Mouse (Mus musculus) mouse embryonic stem cell (cell line): Measurements from ENCODE around the gene Zfp825.
"Not testable (repeated sequence)": the region's sequence is repeated elsewhere in the genome, so short reads cannot be mapped to it uniquely, and the experiment has no call there.

Experiments used
- in situ Hi-C, 2 experiments: fragments of 300-500 bp; cut with MboI; formaldehyde crosslinking; loops; 1 replicate in 1 of 2; 3 replicates in 1 of 2; pipeline ENCODE4 v1.14.3; 2019 to 2020; ENCODE audit warnings: low sequenced_read_pairs in 2 of 2, low pct_unique_long_range_greater_than_20kb in 1 of 2, mixed read lengths in 1 of 2; ENCODE audit not compliant: unreplicated experiment in 1 of 2

Zfp825 gene

DNA sequence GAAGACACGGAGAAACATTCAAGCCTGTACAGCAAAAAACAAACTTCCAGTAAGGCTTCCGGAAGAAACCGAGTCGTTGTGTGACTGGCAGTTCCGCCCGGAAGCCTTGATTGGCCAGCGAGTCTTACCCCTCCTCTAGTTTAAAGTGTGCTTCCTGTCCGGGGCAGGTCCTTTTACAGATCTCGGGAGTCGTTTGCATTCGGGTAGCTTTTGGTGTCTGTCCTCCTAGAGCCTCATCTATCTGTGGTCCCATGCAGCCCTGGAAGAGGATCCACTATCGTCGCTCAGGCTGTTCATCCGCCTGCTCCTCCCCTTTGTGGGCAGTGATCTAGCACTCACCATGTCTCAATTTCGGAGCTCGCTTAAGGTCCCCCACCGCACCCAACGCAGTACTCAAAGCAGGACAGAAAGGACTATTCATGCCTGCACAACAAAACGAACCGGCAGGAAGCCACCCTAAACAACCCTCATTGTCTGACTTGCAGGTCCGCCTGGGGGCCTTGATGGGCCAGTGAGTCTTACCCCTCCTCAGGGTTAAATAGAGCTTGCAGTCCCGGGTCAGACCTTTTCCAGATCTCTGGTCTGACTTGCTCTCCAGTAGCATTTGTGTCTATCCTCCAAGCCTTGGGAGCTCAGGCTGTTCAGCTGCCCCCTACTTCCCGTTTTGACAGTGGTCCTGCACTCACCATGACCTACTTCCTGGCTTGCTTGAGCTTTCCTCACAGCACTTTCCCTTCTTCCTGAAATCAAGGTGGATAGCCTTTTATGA lies at the start of gene Zfp825:
Zfp825 (minus strand) TSS at position 82 of the 769 bp plus-strand sequence.
- in situ Hi-C loops = no loop called here

DNA sequence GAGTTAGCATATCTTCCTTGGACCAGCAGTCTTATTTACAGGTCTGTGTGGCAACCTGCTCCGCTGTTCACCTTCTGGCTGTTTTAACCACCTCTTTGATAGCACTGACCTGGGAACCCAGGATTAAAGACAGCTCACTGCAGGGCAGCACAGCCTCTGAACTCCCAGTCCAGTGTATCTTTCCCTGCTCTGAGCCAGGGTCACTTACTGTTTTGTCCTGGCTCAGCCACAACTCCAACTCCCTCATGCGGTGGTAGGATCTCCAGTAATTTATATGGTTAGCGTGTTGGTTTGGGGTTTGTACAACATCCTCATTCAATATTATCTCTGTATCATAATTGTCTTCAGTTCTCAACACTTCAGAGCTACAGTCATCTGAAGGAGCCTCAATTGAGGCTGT lies 41.6 kb upstream of the Zfp825 start:
- in situ Hi-C loops = loop anchor here in 1 of 2 experiments (25.0 kb wide), 1 partner anchor 198 kb away; no protein-coding TSS in a partner anchor

DNA sequence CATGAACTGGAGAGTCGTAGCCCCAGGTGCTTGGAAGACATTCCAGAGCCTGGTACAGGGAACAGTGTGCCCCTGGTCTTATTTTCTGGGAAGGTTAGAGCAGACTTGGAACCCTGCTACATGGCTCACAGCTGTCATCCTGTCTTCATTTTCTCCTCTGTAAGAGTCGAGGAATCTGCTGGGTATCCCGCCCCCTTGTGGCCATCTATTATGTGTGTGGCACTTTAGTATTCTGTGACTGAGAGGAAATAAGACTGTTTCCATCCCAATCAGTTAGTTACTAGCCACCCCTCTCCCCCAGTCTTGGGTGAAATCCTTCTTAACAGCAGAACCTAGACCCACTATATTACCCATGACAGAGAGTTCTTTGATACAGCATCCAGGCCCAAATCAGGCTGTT lies 41.1 kb upstream of the Zfp825 start:
- in situ Hi-C loops = loop anchor here in 1 of 2 experiments (25.0 kb wide), 1 partner anchor 198 kb away; no protein-coding TSS in a partner anchor

DNA sequence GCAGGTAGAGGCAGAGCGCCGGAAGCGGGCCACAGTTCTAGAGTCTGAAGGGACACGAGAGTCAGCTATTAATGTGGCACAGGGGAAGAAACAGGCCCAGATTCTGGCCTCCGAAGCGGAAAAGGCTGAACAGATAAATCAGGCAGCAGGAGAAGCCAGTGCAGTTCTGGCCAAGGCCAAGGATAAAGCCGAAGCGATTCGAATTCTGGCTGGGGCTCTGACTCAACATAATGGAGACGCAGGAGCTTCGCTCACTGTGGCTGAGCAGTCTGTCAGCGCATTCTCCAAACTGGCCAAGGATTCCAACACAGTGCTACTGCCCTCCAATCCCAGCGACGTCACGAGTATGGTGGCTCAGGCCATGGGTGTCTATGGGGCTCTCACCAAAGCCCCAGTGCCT lies 40.3 kb upstream of the Zfp825 start:
- in situ Hi-C loops = loop anchor here in 1 of 2 experiments (25.0 kb wide), 1 partner anchor 197 kb away; no protein-coding TSS in a partner anchor

DNA sequence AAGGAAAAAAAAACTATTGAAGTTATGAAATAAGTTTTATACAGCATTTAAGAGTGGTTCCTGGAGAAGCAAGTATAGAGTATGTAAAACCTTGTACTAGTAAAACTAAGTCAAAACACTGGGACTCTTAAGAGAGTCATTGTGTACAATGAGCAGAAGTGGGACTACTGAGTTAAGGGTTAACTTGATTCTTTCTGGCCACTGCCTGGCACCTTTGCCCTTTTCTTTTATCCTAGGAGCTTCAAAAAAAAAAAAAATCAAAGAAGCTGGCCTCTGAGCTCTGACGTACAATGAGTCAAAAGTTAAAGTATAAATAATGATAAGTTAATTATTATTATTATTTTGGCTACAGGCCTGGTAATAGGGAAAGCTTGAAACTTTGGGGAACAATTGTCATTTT lies 37.5 kb upstream of the Zfp825 start:
- in situ Hi-C loops = loop anchor here in 1 of 2 experiments (25.0 kb wide), 1 partner anchor 194 kb away; no protein-coding TSS in a partner anchor

DNA sequence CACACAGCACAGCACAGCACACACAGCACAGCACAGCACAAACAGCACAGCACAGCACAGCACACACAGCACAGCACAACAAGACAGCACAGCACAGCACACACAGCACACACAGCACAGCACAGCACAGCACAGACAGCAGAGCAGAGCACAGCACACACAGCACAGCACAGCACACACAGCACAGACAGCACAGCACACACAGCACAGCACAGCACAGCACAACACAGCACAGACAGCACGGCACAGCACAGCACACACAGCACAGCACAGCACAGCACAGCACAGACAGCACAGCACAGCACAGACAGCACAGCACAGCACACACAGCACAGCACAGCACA lies 35.6 kb upstream of the Zfp825 start:
- in situ Hi-C loops = loop anchor here in 1 of 2 experiments (25.0 kb wide), 1 partner anchor 192 kb away; no protein-coding TSS in a partner anchor

DNA sequence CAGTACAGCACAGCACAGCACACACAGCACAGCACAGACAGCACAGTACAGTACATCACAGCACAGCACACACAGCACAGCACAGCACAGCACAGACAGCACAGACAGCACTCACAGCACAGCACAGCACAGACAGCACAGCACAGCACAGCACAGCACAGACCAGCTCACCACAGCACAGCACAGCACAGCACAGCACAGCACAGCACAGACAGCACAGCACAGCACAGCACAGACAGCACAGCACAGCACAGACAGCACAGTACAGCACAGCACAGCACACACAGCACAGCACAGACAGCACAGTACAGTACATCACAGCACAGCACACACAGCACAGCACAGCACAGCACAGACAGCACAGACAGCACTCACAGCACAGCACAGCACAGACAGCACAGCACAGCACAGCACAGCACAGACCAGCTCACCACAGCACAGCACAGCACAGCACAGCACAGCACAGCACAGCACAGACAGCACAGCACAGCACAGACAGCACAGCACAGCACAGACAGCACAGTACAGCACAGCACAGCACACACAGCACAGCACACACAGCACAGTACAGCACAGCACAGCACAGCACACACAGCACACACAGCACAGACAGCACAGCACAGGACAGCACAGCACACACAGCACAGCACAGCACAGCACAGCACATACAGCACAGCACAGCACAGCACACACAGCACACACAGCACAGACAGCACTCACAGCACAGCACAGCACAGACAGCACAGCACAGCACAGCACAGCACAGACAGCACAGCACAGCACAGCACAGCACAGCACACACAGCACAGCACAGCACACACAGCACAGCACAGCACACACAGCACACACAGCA lies 35.0 kb upstream of the Zfp825 start:
- in situ Hi-C loops = loop anchor here in 1 of 2 experiments (25.0 kb wide), 1 partner anchor 191 kb away; no protein-coding TSS in a partner anchor

DNA sequence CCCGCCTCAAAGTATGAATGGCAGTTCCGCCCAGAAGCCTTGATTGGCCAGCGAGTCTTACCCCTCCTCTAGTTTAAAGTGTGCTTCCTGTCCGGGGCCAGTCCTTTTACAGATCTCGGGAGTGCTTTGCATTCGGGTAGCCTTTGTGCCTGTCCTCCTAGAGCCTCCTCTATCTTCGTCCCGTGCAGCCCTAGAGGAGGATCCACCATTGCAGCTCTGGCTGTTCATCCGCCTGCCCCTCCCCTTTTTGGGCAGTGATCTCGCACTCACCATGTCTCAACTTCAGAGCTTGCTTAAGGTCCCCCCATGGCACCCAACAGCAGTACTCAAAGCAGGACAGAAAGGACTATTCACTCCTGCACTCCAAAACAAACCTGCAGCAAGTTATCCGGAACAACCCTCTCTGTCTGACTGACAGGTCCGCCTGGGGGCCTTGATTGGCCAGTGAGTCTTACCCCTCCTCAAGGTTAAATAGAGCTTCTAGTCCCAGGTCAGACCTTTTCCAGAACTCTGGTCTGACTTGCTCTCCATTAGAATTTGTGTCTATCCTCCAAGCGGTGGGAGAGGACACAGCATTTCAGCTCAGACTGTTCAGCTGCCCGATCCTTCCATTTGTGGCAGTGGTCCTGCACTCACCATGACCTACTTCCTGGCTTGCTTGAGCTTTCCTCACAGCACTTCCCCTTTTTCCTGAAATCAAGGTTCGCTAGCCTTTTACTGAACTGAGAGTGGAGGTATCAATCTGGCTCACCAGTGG lies 28.9 kb upstream of the Zfp825 start:
- in situ Hi-C loops = no loop called here

DNA sequence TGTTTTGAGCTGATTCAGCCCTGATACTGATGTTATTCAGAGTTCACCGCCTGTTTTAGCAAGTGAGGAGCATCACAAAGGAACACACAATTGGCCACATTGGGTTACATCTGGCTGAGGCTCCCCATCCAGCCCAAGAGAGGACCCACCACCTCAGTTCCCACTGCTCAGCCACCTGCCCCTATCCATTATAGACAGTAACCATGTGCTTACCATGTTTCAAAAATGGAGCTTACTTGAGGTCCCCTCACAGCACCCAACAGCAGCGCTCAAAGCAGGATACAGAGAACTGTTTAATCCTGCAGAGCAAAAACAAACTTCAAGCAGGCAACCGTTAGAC lies 28.3 kb upstream of the Zfp825 start:
- in situ Hi-C loops = not testable (repeated sequence)

DNA sequence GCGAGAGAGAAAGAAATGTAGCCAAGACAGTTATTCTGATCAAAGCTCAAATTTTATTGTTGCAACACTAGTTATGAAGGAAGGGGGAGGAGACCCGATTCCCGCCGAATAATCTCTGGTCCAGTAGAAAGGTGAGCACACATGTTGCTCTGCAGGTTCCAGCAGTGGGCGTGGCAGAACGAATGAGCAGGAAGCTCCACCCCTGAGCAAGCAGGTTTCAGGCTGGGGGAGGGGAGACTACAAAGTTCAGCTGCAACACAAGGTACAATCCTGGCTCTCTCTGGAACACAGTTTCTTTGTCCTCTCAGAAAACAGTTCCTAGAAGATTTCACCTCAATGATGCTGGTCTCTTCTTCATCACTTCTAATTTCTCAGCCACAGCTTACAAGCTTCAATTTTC lies 14.2 kb upstream of the Zfp825 start:
- in situ Hi-C loops = not testable (repeated sequence)

DNA sequence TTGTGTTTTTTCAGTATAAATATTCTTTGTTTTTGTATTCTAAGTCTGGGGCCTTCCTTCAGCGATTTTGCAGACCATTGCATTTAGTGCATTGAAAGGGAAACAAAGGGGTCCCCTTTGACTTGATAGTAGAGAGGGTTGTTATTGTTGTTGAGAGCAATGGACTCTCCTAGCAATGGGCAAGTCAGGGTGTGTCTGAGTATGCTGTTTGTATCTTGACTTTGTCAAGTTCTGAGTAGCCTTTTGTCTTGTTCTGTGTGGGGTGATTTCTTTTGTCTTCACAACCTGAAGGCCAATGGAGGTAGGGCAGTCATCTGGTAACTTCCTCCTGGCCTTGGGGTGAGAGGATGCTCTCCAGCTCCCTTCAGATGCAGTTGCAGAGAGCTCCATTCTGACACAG lies 9.1 kb upstream of the Zfp825 start:
- in situ Hi-C loops = not testable (repeated sequence)

DNA sequence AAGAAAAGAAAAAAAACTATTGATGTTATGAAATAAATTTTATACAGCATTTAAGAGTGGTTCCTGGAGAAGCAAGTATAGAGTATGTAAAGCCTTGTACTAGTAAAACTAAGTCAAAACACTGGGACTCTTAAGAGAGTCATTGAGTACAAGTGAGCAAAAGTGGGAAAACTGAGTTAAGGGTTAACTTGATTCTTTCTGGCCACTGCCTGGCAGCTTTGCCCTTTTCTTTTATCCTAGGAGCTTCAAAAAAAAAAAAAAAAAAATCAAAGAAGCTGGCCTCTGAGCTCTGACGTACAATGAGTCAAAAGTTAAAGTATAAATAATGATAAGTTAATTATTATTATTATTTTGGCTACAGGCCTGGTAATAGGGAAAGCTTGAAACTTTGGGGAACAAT lies 5.9 kb upstream of the Zfp825 start:
- in situ Hi-C loops = not testable (repeated sequence)

DNA sequence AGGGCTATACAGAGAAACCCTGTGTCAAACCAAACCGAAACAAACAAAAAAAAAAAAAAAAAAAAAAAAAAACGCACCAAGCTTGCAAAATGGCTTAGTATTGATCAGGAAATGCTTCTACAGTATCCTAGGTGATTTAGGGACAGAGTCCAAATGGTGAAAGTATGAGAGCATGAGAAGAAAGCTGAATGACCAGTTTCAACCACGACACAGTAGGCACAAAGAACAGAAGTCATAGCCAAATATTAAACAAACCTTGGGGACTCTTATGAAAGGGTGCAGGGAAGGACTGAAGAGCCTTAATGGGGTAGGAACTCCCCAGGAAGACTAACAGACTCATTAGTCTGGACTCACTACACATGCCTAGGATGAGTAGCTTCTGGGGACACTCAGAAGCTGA lies 9.5 kb downstream of the Zfp825 start:
- in situ Hi-C loops = not testable (repeated sequence)

DNA sequence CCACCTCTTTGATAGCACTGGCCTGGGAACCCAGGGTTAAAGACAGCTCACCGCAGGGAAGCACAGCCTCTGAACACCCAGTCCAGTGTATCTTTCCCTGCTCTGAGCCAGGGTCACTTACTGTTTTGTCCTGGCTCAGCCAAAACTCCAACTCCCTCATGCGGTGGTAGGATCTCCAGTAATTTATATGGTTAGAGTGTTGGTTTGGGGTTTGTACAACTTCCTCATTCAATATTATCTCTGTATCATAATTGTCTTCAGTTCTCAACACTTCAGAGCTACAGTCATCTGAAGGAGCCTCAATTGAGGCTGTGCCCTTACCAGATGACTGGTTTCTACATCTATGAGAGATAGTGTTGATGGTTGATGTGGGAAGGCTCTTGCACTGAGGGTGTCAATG lies 22.3 kb downstream of the Zfp825 start:
- in situ Hi-C loops = not testable (repeated sequence)

DNA sequence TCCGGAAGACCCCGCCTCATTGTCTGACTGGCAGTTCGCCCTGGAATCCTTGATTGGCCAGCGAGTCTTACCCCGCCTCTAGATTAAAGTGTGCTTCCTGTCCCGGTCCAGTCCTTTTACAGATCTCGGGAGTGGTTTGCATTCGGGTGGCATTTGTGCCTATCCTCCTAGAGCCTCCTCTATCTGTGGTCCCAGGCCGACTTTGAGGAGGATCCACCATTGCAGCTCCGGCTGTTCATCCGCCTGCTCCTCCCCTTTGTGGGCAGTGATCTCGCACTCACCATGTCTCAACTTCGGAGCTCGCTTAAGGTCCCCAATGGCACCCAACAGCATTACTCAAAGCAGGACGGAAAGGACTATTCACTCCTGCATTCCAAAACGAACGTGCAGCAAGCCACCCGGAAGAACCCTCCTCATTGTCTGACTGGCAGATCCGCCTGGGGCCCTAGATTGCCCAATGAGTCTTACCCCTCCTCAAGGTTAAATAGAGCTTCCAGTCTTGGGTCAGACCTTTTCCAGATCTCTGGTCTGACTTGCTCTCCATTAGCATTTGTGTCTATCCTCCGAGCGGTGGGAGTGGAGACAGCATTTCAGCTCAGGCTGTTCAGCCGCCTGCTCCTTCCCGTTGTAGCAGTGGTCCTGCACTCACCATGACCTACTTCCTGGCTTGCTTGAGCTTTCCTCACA lies 30.9 kb downstream of the Zfp825 start:
- in situ Hi-C loops = no loop called here

DNA sequence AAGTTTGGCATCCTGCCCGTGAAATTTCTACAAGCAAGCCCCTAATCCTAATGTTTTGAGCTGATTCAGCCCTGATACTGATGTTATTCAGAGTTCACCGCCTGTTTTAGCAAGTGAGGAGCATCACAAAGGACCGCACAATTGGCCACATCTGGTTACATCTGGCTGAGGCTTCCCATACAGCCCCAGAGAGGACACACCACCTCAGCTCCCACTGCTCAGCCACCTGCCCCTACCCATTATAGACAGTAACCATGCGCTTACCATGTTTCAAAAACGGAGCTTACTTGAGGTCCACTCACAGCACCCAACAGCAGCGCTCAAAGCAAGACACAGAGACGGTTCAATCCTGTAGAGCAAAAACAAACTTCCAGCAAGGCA lies 31.5 kb downstream of the Zfp825 start:
- in situ Hi-C loops = not testable (repeated sequence)

DNA sequence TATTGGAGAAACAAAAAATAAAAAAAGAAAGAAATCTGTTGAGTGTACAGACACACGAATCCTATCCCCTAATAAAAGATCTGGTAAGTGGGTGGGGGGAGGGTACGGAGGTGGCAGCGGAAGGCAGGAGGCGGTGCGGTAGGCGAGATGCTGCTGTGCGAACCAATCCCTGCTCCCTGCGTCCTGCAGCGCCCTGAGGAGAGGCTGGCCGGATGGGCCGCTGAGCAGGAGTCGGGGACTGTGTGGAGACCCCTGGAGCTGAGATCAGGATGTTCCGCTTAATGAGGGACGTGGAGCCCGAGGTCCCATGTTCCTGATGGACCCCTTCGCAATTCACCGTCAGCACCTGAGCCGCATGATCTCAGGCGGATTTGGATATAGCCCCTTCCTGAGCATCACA lies 53.9 kb downstream of the Zfp825 start:
- in situ Hi-C loops = no loop called here
